Mouse (Mus musculus): ENCODE data around the gene F2. TPM values are rescaled to one million over a fixed set of nuclear protein-coding genes. Genes with fewer than 3 reads are reported as not detected.

The F2 gene
- total and polyA plus RNA-seq, 2 experiments from 2014 or later: not detected

DNA sequence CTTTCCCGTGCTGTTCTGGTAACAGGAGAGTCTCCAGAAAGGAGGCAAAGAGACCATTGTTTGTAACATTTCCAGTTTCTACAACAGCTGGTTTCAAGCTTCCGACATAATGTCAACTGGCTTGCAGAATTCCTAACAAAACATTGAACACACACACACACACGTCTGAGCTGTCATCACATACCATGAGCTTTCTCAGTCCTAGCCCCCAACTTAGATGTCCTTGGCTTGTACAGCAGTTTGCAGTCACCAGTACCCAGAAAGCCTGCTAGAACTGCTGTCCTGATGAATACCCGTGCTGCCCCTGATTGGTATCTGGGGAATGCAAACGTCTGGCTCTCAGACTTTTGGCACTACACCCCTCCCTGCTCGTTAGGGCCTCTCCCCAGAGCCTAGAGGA, 19.6 kb upstream of the F2 start:
- 70% methylated on average over 6 of the region's 6 CpGs for WGBS
- TF ChIP-seq CTCF (IDR thresholded peaks at IDR 0.05; ENCODE audit: low read depth): no peak
- Histone ChIP-seq H3K36me3 (ENCODE audit: insufficient read depth) (peaks cover 75% of the 10 kb centered on the region), H3K4me1 (ENCODE audit: insufficient read depth) (0 out of 2 replicates have a peak, but pooled peaks cover 3% of the 10 kb centered on the region), H3K9ac (no peak overlapping the region), H3K27me3 (ENCODE audit: insufficient read depth, low read length) (no peaks in the 10 kb centered on the region), H3K4me2 (ENCODE audit: low read depth) (no peak overlapping the region), H3K9me3 (ENCODE audit: low read length) (no peaks in the 10 kb centered on the region), H3K4me3 (ENCODE audit: low read depth, low read length) (no peak overlapping the region), H3K27ac (ENCODE audit: low read depth, low read length) (no peak overlapping the region)
- DNase-seq: no peak
- ATAC-seq: no peak

DNA sequence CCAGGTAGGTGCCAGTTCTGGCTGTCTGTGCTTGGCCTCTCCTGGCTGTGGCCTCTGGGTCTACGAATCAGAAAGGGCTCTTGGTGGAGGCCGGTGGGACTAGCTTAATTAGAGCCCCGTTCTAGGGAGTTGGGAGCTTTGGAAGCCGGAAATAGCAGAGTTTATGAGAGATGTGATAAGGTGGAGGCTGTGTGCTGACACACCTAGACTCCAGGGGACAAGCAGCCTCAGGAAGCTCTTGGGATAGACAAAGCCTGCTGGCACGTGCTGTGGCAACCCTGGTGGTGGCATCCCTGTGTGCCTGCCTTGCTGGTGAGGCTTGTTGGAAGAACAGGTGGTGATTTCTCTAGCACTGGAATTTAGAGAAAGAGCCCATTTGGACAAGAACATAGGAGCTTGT, 19.2 kb upstream of the F2 start:
- Histone ChIP-seq H3K9me3 (ENCODE audit: low read length) (no peaks in the 10 kb centered on the region), H3K9ac (no peak overlapping the region), H3K4me1 (ENCODE audit: insufficient read depth) (0 out of 2 replicates have a peak, but pooled peaks cover 5% of the 10 kb centered on the region), H3K4me2 (ENCODE audit: low read depth) (no peak overlapping the region), H3K27ac (ENCODE audit: low read depth, low read length) (no peak overlapping the region), H3K27me3 (ENCODE audit: insufficient read depth, low read length) (no peaks in the 10 kb centered on the region), H3K4me3 (ENCODE audit: low read depth, low read length) (no peak overlapping the region), H3K36me3 (ENCODE audit: insufficient read depth) (peaks cover 73% of the 10 kb centered on the region)
- ATAC-seq (no peak), DNase-seq (no peak)
- WGBS: 91% methylated on average over 5 of the region's 5 CpGs
- no peak for TF ChIP-seq CTCF (IDR thresholded peaks at IDR 0.05; ENCODE audit: low read depth)

DNA sequence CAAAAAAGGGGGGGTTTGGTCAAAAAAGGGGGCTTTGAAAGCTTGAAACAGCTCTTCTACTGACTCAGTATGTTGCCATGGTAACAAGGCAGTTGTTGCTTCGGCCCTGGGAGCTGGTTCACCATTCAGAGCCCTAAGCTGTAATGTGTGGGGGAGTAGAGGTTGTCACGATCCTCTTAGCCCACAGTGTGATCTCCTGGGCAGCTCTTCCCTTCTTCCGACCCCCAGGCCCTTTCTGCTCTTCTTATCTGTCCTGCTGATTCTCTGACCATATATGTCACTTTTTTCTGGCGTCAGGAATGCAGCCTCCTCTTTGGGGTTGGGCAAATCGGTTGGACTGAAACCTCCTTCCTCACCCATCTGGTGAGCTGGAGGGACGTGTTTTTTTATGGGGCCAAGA, 16.6 kb upstream of the F2 start:
- peaks cover 9% of the 10 kb centered on the region; the same call in 1 of the 2 replicates for H3K4me1 ChIP-seq (ENCODE audit: insufficient read depth)
- no peak overlapping the region for H3K4me3 ChIP-seq (ENCODE audit: low read depth, low read length)
- peak overlapping the region; percentile 10; the same call in 1 of the 2 replicates for H3K9ac ChIP-seq
- ATAC-seq (no peak), DNase-seq (no peak)
- H3K4me2 ChIP-seq (ENCODE audit: low read depth): 0 out of 2 replicates have a peak overlapping the region, but pooled peaks have one; percentile 3
- H3K9me3 ChIP-seq (ENCODE audit: low read length): no peaks in the 10 kb centered on the region
- whole genome bisulfite sequencing: 56% methylated on average over 6 of the region's 6 CpGs
- H3K27me3 ChIP-seq (ENCODE audit: insufficient read depth, low read length): no peaks in the 10 kb centered on the region
- H3K27ac ChIP-seq (ENCODE audit: low read depth, low read length): no peak overlapping the region
- peaks cover 53% of the 10 kb centered on the region for H3K36me3 ChIP-seq (ENCODE audit: insufficient read depth)
- TF ChIP-seq CTCF (IDR thresholded peaks at IDR 0.05; ENCODE audit: low read depth): no peak

DNA sequence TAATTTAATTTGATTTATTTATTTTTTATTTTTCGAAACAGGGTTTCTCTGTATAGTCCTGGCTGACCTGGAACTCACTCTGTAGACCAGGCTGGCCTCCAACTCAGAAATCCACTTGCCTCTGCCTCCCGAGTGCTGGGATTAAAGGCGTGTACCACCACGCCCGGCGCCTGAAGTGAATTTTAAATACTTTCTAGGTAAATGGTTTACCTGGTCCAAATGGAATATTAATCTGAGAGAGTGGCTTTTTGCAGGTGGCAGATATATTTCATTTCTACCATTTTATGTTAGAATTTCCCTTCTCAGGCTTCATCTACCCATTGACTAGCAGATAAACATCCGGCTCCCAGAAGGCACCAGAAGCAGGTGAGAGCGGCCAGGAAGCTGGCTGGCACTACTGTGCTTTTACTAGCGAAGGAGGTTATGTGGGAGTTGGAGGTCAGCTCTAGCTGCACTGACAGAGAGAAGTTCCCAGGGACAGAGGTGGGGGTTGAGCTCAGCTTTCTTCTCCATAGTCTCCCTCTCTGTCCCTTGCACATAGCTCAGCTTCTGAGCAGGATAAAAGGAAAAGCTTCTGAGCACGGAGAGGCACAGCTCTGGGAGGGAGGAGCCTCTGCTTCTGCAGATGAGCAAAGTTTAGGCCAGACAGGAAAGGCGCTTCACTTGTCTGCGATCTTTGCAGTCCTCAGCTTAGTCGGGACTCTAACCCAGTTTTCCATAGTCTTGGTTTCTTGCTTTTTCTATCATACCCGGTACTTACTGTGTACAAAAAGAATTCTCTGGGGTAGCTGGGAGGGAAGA, 15.4 kb upstream of the F2 start:
- WGBS: 91% methylated on average over 14 of the region's 14 CpGs
- Histone ChIP-seq H3K27me3 (ENCODE audit: insufficient read depth, low read length) (no peaks in the 10 kb centered on the region), H3K4me2 (ENCODE audit: low read depth) (no peak overlapping the region), H3K9me3 (ENCODE audit: low read length) (no peaks in the 10 kb centered on the region), H3K9ac (no peak overlapping the region), H3K4me3 (ENCODE audit: low read depth, low read length) (no peak overlapping the region), H3K36me3 (ENCODE audit: insufficient read depth) (peaks cover 55% of the 10 kb centered on the region), H3K4me1 (ENCODE audit: insufficient read depth) (peaks cover 9% of the 10 kb centered on the region; the same call in 1 of the 2 replicates), H3K27ac (ENCODE audit: low read depth, low read length) (no peak overlapping the region)
- DNase-seq (no peak), ATAC-seq (no peak)
- no peak for TF ChIP-seq CTCF (IDR thresholded peaks at IDR 0.05; ENCODE audit: low read depth)

- peaks cover 56% of the 10 kb centered on the region for H3K36me3 ChIP-seq (ENCODE audit: insufficient read depth)
- TF ChIP-seq CTCF (IDR thresholded peaks at IDR 0.05; ENCODE audit: low read depth): no peak
- H3K27ac ChIP-seq (ENCODE audit: low read depth, low read length): peak overlapping the region; percentile 79
- DNase-seq (no peak), ATAC-seq (peak; percentile 48)
- H3K9ac ChIP-seq: peak overlapping the region; percentile 74
- H3K27me3 ChIP-seq (ENCODE audit: insufficient read depth, low read length): no peaks in the 10 kb centered on the region
- WGBS: 21% methylated on average over 16 of the region's 16 CpGs
- H3K9me3 ChIP-seq (ENCODE audit: low read length): no peaks in the 10 kb centered on the region
- peak overlapping the region; percentile 68 for H3K4me3 ChIP-seq (ENCODE audit: low read depth, low read length)
- peak overlapping the region; percentile 82 for H3K4me2 ChIP-seq (ENCODE audit: low read depth)
- H3K4me1 ChIP-seq (ENCODE audit: insufficient read depth): peaks cover 9% of the 10 kb centered on the region; the same call in 1 of the 2 replicates
Observed at GRCm38 (mm10) chr2:91650360-91650995, 14.3 kb upstream of the F2 start.

DNA sequence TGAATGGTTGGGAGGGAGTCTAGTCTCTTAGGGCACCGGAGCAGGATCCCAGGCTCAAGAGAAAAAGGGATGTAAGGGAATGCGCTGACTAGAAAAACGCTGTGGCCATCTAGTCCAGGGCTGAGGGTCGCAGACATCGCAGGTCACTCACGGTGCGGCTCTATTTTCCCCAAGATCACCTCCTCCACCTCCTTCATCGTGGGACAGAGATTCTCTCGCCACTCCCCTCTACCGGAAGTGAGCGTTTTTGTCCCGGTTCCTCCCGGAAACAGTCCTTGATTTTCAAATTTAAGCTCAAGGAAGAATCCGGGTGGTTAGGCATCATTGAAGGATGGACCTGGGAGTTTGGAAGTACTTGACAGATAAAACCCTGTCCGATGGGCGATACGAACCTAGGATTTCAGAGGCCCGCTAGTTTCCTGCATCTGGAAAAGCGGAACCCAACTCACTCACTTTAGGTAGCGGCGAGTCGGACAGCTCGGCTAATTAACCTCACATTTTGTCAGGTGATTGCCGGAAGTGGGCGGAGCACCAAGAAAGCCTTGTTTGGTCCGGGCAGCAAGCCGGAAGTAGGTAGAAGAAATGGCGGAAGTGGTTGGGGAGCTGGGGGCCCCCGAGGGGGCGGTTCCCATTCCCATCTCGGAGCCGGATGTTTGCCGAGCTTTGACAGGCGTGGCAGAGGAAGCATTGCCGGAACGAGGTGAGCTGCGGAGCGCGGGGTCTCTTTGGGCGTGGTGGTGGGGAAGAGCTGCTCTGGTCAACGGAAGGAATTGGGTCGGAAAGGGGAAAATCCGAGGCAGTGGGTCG, 13.5 kb upstream of the F2 start, which contains the start of the genes Zfp408 and Arhgap1:
Gene Zfp408 (minus strand): TSS at position 239 of the 807 bp plus-strand sequence.
Gene Arhgap1 (plus strand): TSS at position 308 of the 807 bp plus-strand sequence.
- no peak for TF ChIP-seq CTCF (IDR thresholded peaks at IDR 0.05; ENCODE audit: low read depth)
- H3K27me3 ChIP-seq (ENCODE audit: insufficient read depth, low read length): no peaks in the 10 kb centered on the region
- peaks cover 9% of the 10 kb centered on the region; the same call in 1 of the 2 replicates for H3K4me1 ChIP-seq (ENCODE audit: insufficient read depth)
- H3K4me3 ChIP-seq (ENCODE audit: low read depth, low read length): peak within 1 kb of the TSS; percentile 68
- H3K9me3 ChIP-seq (ENCODE audit: low read length): no peaks in the 10 kb centered on the region
- WGBS: under 1% methylated on average over 44 of the region's 44 CpGs
- peak within 1 kb of the TSS; percentile 79 for H3K9ac ChIP-seq
- peak within 1 kb of the TSS; percentile 90 for H3K27ac ChIP-seq (ENCODE audit: low read depth, low read length)
- DNase-seq (peak; percentile 98), ATAC-seq (peak; percentile 96)
- H3K4me2 ChIP-seq (ENCODE audit: low read depth): peak within 1 kb of the TSS; percentile 82
- peaks cover 56% of the 10 kb centered on the region for H3K36me3 ChIP-seq (ENCODE audit: insufficient read depth)
